Mouse (Mus musculus): ENCODE measurements around the gene A3galt2. TPM values are rescaled to one million over a fixed set of nuclear protein-coding genes. Genes with fewer than 3 reads are reported as not detected.
A peak's percentile ranks its signal among the peaks of the same experiment; 100 is the strongest.

A3galt2 gene
- polyA plus RNA-seq, 1 experiment from 2014 or later = not detected

DNA sequence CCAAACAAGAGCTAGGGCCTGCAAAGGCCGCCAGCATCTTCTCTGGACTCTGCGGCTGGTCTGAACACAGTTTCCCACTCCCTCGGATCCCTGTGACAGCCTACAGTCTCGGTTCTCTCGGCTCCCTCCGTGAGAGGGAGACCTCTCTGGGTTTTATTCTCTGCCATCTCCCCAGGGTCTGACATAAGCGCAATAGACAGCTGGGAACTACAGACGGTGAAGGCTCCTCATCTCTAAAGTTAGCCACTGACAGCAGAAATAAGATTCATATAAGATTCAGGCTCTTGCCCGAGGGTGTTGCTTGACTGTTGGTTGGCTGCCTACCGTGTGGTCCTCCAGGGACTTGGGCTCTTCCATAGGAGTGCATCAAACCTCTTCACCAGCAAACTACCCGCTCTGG, 22.4 kb downstream of the A3galt2 start:
- no peak overlapping the region for H3K9ac ChIP-seq (ENCODE audit: low read length)
- TF ChIP-seq EP300 (optimal IDR thresholded peaks at IDR 0.05) = no peak
- TF ChIP-seq CTCF (IDR thresholded peaks at IDR 0.05; ENCODE audit: low read depth) = no peak
- ATAC-seq (ENCODE audit: low FRiP score, low TSS enrichment) = no peak
- 80% methylated on average over 11 of the region's 11 CpGs for WGBS
- no peak for DNase-seq (ENCODE audit: low spot score)
- peaks cover 19% of the 10 kb centered on the region for H3K36me3 ChIP-seq (ENCODE audit: control insufficient read depth, insufficient read depth, low read length)
- H3K4me3 ChIP-seq (ENCODE audit: low read depth, low read length) = no peak overlapping the region
- H3K4me1 ChIP-seq (replicated peaks; ENCODE audit: control insufficient read depth, insufficient read depth) = no peaks in the 10 kb centered on the region
- H3K9me3 ChIP-seq (ENCODE audit: control insufficient read depth, low read length) = no peaks in the 10 kb centered on the region
- no peak overlapping the region for H3K4me2 ChIP-seq (replicated peaks; ENCODE audit: low read depth)
- H3K27ac ChIP-seq (replicated peaks) = peak overlapping the region; percentile 49; the same call in 1 of the 2 replicates
- H3K27me3 ChIP-seq (ENCODE audit: control insufficient read depth, insufficient read depth, low read length) = no peaks in the 10 kb centered on the region

DNA sequence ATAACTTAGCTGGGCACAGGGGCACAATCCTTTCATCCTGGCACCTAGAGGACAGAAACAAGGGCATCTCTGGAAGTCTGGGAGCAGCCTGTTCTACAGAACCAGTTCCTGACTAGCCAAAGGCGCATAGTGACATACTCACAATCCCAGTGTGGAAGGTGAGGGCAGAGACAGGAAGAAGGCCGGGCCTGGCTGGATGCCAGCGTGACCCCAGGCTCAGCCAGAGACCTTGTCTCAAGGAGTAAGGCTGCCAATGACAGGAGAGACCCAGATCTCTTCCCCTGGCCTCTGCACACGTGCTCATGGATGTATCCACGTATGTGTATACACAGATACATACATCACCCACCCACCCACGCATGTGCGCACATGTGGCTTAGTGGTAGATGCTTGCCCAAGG, 26.9 kb downstream of the A3galt2 start:
- H3K27ac ChIP-seq (replicated peaks) = no peak overlapping the region
- no peak overlapping the region for H3K4me2 ChIP-seq (replicated peaks; ENCODE audit: low read depth)
- no peaks in the 10 kb centered on the region for H3K9me3 ChIP-seq (ENCODE audit: control insufficient read depth, low read length)
- TF ChIP-seq CTCF (IDR thresholded peaks at IDR 0.05; ENCODE audit: low read depth) = no peak
- TF ChIP-seq EP300 (optimal IDR thresholded peaks at IDR 0.05) = no peak
- no peak for ATAC-seq (ENCODE audit: low FRiP score, low TSS enrichment)
- H3K9ac ChIP-seq (ENCODE audit: low read length) = no peak overlapping the region
- no peaks in the 10 kb centered on the region for H3K4me1 ChIP-seq (replicated peaks; ENCODE audit: control insufficient read depth, insufficient read depth)
- WGBS = 79% methylated on average over 7 of the region's 7 CpGs
- no peak for DNase-seq (ENCODE audit: low spot score)
- peaks cover 22% of the 10 kb centered on the region for H3K36me3 ChIP-seq (ENCODE audit: control insufficient read depth, insufficient read depth, low read length)
- no peaks in the 10 kb centered on the region for H3K27me3 ChIP-seq (ENCODE audit: control insufficient read depth, insufficient read depth, low read length)
- no peak overlapping the region for H3K4me3 ChIP-seq (ENCODE audit: low read depth, low read length)

DNA sequence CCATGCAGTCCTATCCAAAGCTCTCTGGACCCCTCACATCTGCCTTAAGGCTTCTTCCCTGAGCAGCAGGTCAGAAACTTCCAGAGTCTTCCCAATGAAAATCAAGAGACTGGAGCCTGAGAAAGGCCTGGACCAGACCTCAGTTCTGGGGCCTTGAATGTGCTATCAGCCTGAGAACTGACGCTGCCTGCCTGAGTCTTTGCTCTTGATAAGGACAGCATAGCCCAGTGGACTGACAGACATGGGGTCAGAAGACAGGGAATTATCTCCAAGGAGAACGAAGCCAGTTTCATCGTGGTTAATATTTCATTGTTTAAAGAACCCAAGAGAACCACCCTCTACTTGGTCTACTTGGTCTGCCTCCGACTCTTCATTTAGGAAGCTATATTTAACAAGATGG, 27.5 kb downstream of the A3galt2 start:
- 67% methylated on average over 4 of the region's 4 CpGs for WGBS
- Histone ChIP-seq H3K4me1 (replicated peaks; ENCODE audit: control insufficient read depth, insufficient read depth) (no peaks in the 10 kb centered on the region), H3K27ac (replicated peaks) (no peak overlapping the region), H3K9me3 (ENCODE audit: control insufficient read depth, low read length) (no peaks in the 10 kb centered on the region), H3K9ac (ENCODE audit: low read length) (no peak overlapping the region), H3K4me2 (replicated peaks; ENCODE audit: low read depth) (no peak overlapping the region), H3K4me3 (ENCODE audit: low read depth, low read length) (no peak overlapping the region), H3K36me3 (ENCODE audit: control insufficient read depth, insufficient read depth, low read length) (peaks cover 24% of the 10 kb centered on the region), H3K27me3 (ENCODE audit: control insufficient read depth, insufficient read depth, low read length) (no peaks in the 10 kb centered on the region)
- ATAC-seq (ENCODE audit: low FRiP score, low TSS enrichment) (no peak), DNase-seq (ENCODE audit: low spot score) (no peak)
- TF ChIP-seq EP300 (optimal IDR thresholded peaks at IDR 0.05) = no peak
- no peak for TF ChIP-seq CTCF (IDR thresholded peaks at IDR 0.05; ENCODE audit: low read depth)

DNA sequence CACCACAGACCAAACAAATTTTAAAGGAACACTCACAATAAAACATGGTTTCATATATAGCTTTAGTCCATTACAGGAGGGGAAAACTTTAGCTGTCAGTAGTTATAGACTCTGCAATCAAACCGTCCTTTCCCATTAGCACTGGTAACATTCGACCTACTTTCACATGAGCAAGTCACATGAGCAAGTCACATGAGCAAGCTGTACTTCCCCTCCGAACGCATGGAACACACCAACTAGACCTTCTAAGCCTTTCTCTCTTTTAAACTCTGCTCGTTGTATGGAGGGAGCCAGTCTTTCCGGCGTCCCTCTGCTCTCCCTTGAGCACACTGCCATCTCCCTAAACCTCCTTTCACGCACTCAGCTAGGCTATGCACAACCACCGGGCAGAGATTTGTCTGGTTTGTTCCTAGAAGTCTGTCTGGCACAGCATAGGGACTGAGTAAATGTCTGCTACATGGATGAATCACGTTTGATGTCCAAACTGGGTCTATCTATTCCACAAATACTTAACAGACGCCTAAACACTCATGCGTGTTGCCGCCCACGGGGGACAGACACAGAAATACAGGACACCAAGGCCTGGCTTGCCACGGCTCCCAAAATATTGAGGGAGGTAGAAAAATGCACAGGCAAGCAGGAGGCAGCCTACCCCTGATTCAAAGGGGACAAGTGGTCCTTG, 29.9 kb downstream of the A3galt2 start:
- TF ChIP-seq EP300 (optimal IDR thresholded peaks at IDR 0.05) (no peak), CTCF (IDR thresholded peaks at IDR 0.05; ENCODE audit: low read depth) (no peak)
- Histone ChIP-seq H3K4me1 (replicated peaks; ENCODE audit: control insufficient read depth, insufficient read depth) (no peaks in the 10 kb centered on the region), H3K9ac (ENCODE audit: low read length) (no peak overlapping the region), H3K36me3 (ENCODE audit: control insufficient read depth, insufficient read depth, low read length) (peaks cover 21% of the 10 kb centered on the region), H3K9me3 (ENCODE audit: control insufficient read depth, low read length) (no peaks in the 10 kb centered on the region), H3K4me3 (ENCODE audit: low read depth, low read length) (no peak overlapping the region), H3K27me3 (ENCODE audit: control insufficient read depth, insufficient read depth, low read length) (no peaks in the 10 kb centered on the region), H3K27ac (replicated peaks) (no peak overlapping the region), H3K4me2 (replicated peaks; ENCODE audit: low read depth) (no peak overlapping the region)
- ATAC-seq (ENCODE audit: low FRiP score, low TSS enrichment) (no peak), DNase-seq (ENCODE audit: low spot score) (no peak)
- WGBS = 90% methylated on average over 15 of the region's 15 CpGs

DNA sequence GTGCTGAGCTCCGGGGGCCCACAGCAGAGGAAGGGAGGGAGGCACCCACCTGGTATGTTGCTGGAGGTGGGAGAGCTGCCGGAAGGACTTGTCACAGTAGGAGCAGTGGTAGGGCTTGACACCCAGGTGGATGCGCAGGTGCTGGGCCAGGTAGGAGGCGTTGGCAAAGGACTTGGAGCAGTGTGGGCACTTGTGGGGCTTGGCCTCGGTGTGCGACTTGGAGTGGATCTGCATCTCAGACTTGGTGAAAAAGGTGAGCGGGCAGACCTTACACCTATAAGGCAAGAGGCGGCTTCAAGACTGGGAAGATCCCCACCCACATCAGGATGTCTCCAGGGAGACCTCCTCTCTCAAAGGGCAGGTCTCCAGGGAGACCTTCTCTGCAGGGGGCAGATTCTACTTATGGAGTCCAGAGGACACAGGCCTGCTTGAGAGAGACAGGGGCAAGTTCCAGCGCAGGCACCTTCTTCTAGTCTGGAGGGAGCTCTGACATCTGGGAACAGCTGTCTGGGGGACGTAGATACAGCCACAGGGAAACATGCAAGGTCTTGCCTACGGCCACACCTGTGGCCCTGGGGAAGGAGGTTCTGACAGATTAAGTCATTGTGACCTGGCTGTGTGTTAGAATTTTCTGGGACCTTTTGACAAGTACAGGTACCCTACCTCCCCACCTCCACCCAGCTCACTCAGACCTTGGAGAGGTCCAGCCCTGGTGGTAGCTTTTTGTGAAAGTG, 30.9 kb downstream of the A3galt2 start:
- H3K4me3 ChIP-seq (ENCODE audit: low read depth, low read length) = no peak overlapping the region
- DNase-seq (ENCODE audit: low spot score) (no peak), ATAC-seq (ENCODE audit: low FRiP score, low TSS enrichment) (no peak)
- peaks cover 21% of the 10 kb centered on the region for H3K36me3 ChIP-seq (ENCODE audit: control insufficient read depth, insufficient read depth, low read length)
- no peak for TF ChIP-seq EP300 (optimal IDR thresholded peaks at IDR 0.05)
- no peak for TF ChIP-seq CTCF (IDR thresholded peaks at IDR 0.05; ENCODE audit: low read depth)
- 86% methylated on average over 11 of the region's 11 CpGs for WGBS
- no peaks in the 10 kb centered on the region for H3K27me3 ChIP-seq (ENCODE audit: control insufficient read depth, insufficient read depth, low read length)
- no peaks in the 10 kb centered on the region for H3K4me1 ChIP-seq (replicated peaks; ENCODE audit: control insufficient read depth, insufficient read depth)
- H3K9me3 ChIP-seq (ENCODE audit: control insufficient read depth, low read length) = no peaks in the 10 kb centered on the region
- H3K9ac ChIP-seq (ENCODE audit: low read length) = no peak overlapping the region
- no peak overlapping the region for H3K27ac ChIP-seq (replicated peaks)
- no peak overlapping the region for H3K4me2 ChIP-seq (replicated peaks; ENCODE audit: low read depth)
